Mouse (Mus musculus): Measurements from ENCODE around the gene Gm11084. TPM values are rescaled to one million over a fixed set of nuclear protein-coding genes. Genes with fewer than 3 reads are reported as not detected.
"Not testable (repeated sequence)": the region's sequence is repeated elsewhere in the genome, so short reads cannot be mapped to it uniquely, and the experiment has no call there.

The Gm11084 gene
- polyA plus RNA-seq, 1 experiment from 2014 or later: not detected

DNA sequence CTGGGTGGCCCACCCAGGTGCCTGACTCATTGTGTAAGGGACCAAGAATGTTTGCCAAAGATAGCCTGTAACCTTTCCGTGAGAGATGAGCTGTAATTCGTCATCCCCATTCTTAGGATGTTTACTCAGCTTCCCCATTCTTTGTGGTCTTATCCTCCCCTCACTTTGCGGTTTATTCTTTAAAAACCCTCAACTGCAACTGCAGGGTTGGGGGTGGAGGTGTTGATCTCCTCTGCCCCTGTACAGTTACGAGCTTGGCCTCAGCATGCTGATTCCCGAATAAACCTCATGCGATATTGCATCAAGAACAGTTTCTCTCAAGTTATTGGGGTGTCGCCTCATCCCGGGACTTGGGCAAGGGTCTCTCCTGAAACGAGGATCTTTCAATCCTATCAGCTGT, 2.4 kb upstream of the Gm11084 start:
- H3K4me1 ChIP-seq (replicated peaks); H3K36me3 ChIP-seq; H3K9ac ChIP-seq (replicated peaks); H3K27ac ChIP-seq; H3K9me3 ChIP-seq; H3K4me3 ChIP-seq (replicated peaks); ATAC-seq; H3K4me2 ChIP-seq (replicated peaks); H3K27me3 ChIP-seq: not testable (repeated sequence)
- 89% methylated on average over 9 of the region's 9 CpGs for WGBS

DNA sequence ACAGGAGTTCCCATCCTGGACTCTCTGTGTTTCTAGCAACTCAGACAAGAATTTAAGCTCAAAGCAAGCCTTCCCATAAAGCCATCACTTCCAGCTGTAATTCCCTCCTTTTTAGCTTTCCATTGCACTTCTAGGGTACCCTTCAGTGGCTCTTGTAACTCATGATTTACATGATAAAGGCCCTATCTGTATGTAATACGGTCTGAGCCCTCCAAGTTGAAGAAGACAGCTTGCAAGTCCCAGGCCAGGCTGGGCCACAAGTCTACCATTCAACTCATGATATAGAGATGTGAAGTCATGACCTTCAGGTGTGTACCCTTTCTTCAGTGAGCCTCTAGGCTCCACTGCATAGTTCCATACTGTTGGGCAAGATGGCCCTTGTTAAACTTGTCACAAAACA, 1.0 kb downstream of the Gm11084 start:
- Histone ChIP-seq H3K36me3 (no peaks in the 10 kb centered on the region), H3K27ac (no peak overlapping the region), H3K9me3 (peaks cover 5% of the 10 kb centered on the region; the same call in 1 of the 2 replicates), H3K9ac (replicated peaks) (no peak overlapping the region), H3K4me2 (replicated peaks) (no peak overlapping the region), H3K27me3 (no peaks in the 10 kb centered on the region), H3K4me3 (replicated peaks) (no peak overlapping the region), H3K4me1 (replicated peaks) (peaks cover 7% of the 10 kb centered on the region)
- 26% methylated on average over 1 of the region's 1 CpGs for WGBS
- no peak for ATAC-seq

DNA sequence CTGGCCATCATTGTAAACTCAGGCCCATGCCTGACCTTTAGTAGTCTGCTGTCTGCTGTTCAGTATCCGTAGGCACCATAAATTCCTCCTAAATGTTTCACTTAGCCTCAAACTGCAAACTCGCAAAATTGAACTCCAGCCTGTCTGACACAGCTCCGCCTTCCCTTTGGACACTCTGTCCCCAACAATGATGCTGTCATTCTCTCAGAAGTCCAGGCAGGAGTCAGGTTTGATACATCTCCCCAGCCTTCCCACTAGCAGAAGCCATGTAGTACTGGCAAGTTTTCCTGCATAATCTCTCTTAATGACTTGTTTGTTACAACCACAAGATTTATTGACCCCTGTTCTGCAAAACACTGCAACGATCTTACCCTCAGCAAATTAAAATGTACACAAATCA, 1.7 kb downstream of the Gm11084 start:
- Histone ChIP-seq H3K9me3 (peaks cover 5% of the 10 kb centered on the region; the same call in 1 of the 2 replicates), H3K36me3 (no peaks in the 10 kb centered on the region), H3K9ac (replicated peaks) (no peak overlapping the region), H3K4me2 (replicated peaks) (no peak overlapping the region), H3K4me1 (replicated peaks) (peaks cover 7% of the 10 kb centered on the region), H3K4me3 (replicated peaks) (no peak overlapping the region), H3K27ac (no peak overlapping the region), H3K27me3 (no peaks in the 10 kb centered on the region)
- ATAC-seq: no peak
- WGBS: 71% methylated on average over 4 of the region's 4 CpGs

DNA sequence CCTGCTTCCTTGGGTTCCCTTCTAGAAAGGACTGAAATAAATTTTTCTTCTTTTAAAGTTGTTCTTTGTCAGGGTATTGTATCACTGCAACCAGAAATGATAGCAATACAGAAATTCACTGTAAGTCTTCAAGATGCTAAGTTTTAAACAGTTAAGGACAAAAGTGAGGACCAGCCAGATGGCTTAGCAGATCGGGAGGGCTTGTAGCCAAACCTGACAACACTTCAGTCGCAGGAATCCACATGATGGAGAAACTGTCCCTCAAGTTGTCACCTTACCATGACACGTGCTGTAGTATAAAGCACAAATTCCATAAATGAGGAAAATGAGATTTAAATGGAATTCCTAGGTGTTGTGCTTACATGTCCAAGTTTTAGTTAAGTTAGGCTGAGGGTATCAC, 3.3 kb downstream of the Gm11084 start:
- ATAC-seq: no peak
- no peak overlapping the region for H3K27ac ChIP-seq
- 92% methylated on average over 3 of the region's 3 CpGs for WGBS

DNA sequence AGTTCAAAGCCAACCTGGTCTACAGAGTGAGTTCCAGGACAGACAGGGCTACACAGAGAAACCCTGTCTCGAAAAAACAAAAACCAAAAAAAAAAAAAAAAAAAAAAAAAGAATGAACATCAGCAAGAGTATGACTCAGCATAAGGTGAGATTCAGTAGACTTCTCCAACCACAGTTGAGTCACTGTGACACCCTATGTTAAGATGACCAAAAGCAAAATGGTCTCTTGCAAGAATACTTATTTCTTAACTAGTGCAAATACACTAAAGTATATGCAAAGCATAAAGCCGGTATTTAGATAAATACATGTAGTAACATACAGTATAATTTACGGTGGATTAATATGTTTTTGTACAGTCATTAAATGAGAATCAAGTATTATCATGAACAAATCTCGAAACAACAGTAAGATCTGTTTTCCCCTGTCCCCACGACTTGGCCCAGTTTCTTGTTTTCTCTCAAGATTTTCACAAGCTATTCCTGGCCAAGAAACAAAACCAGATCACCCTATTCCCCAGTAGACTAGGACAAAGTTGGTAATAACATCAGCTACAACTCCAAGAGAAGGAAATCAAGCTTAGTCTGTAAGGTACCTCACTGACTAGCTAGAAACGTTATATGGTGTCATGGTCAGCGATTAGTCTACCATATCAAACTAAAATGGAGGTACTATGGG, 4.3 kb downstream of the Gm11084 start:
- Histone ChIP-seq H3K27me3 (no peaks in the 10 kb centered on the region), H3K4me2 (replicated peaks) (no peak overlapping the region)

More for the DNA sequence above, 3.3 kb downstream of the Gm11084 start:
- H3K4me1 ChIP-seq (replicated peaks): peaks cover 8% of the 10 kb centered on the region
- no peak overlapping the region for H3K4me3 ChIP-seq (replicated peaks)
- no peaks in the 10 kb centered on the region for H3K27me3 ChIP-seq
- no peaks in the 10 kb centered on the region for H3K36me3 ChIP-seq
- H3K9me3 ChIP-seq: no peaks in the 10 kb centered on the region; the same call in 1 of the 2 replicates
- H3K4me2 ChIP-seq (replicated peaks): no peak overlapping the region
- no peak overlapping the region for H3K9ac ChIP-seq (replicated peaks)

DNA sequence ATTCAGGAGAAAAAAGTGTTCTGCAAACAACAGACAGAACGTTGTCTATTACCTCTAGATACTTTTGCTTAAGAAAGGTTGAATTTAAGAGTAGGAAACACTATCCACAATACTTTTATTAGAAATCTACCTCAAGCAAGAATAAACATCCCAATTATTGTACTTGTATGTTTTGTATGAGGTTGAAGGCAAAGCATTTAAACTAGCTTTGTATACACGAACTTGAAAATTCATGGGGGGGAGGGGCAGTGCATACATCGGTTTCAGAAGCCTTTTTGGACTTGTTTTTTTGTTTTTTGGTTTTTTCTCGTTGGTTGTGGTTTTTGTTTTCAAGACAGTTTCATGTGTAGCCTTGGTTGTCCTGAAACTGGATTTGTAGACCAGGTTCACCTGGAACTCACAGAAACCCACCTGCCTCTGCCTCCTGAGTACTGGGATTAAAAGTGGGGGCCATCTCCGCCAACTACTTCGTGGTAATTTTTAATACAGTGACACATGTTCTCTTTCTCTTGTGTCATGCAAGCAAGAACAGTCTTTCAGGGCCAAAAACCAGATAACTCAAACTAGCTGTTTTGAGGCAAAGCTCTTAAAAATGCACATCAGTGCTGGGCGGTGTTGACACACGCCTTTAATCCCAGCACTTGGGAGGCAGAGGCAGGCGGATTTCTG, 4.9 kb downstream of the Gm11084 start:
- Histone ChIP-seq H3K9ac (replicated peaks) (peak overlapping the region; percentile 100; the same call in 1 of the 2 replicates), H3K4me2 (replicated peaks) (peak overlapping the region; percentile 63), H3K9me3 (no peaks in the 10 kb centered on the region), H3K36me3 (no peaks in the 10 kb centered on the region), H3K27ac (peak overlapping the region; percentile 100), H3K4me1 (replicated peaks) (peaks cover 21% of the 10 kb centered on the region), H3K27me3 (no peaks in the 10 kb centered on the region), H3K4me3 (replicated peaks) (peak overlapping the region; percentile 99)
- ATAC-seq: no peak
- whole genome bisulfite sequencing: 78% methylated on average over 9 of the region's 9 CpGs

More for the DNA sequence above, 4.3 kb downstream of the Gm11084 start:
- H3K9me3 ChIP-seq: no peaks in the 10 kb centered on the region
- WGBS: 94% methylated on average over 7 of the region's 7 CpGs
- no peak overlapping the region for H3K4me3 ChIP-seq (replicated peaks)
- peaks cover 15% of the 10 kb centered on the region for H3K4me1 ChIP-seq (replicated peaks)
- no peaks in the 10 kb centered on the region for H3K36me3 ChIP-seq
- H3K27ac ChIP-seq: no peak overlapping the region
- ATAC-seq: no peak
- H3K9ac ChIP-seq (replicated peaks): no peak overlapping the region

DNA sequence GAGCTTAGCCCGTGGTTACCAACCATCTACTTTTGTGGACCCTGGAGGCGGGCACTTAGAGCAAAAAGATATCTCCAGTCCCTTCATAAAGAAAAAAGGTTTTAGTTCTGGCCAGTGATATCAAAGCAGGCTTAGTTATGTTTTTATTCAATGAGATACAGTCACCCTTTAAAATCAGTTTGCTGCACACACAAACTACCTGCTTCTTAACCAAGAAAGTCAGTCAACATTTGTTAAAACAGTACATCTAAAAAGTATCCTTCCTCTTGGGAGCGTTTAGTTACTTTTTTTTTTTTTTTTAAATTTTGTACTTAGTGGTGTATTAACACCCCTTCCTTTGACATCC, 5.5 kb downstream of the Gm11084 start:
- ATAC-seq: no peak
- H3K4me2 ChIP-seq (replicated peaks): peak overlapping the region; percentile 63
- peaks cover 26% of the 10 kb centered on the region for H3K4me1 ChIP-seq (replicated peaks)
- peak overlapping the region; percentile 99 for H3K4me3 ChIP-seq (replicated peaks)
- peak overlapping the region; percentile 100 for H3K9ac ChIP-seq (replicated peaks)
- H3K9me3 ChIP-seq: no peaks in the 10 kb centered on the region
- H3K27ac ChIP-seq: peak overlapping the region; percentile 100
- 0 out of 2 replicates have a peak, but pooled peaks cover under 1% of the 10 kb centered on the region for H3K36me3 ChIP-seq
- WGBS: 14% methylated on average over 3 of the region's 3 CpGs
- no peaks in the 10 kb centered on the region for H3K27me3 ChIP-seq

DNA sequence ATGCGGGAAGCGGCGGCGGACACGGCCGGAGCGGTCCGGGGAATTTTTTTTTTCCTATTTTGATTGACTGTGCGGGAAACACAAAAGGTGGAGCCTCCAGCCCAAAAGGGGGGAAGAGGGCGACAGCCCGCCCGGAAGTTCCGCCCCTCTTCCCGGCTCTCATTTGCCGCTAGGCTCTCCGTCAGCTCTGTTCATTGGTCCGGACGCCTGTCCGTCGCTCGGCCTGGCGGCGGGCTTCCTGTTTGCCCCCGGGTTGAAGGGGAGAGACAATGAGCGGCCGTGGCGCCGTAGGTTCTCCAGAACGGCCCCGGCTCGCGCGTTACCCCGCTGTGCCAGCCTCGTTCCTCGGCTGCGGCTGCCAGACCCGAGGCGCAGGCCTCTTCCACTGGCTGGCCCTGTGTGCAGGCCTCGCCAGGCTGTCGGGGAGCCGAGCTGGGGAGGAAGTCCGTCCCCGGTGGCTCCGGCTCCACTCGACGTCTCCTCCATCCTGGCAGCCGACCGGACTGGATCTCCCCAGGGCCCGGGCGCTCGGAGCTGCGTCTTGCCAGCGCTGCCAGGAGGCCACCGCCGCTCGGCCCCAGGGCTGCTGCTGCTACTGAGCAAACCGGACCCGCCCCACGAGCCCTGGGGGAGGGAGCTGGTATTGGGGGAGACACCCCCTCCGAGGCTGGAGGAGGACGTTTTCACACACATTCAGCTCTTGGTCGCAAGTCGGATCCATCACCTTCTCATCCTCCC, 6.0 kb downstream of the Gm11084 start, which contains the start of gene Sp3:
Gene Sp3 (minus strand): TSS at position 110 of the 738 bp plus-strand sequence.
- H3K36me3 ChIP-seq: 0 out of 2 replicates have a peak, but pooled peaks cover 5% of the 10 kb centered on the region
- ATAC-seq: peak; percentile 92
- H3K27me3 ChIP-seq: no peaks in the 10 kb centered on the region
- H3K4me3 ChIP-seq (replicated peaks): peak within 1 kb of the TSS; percentile 99
- WGBS: under 1% methylated on average over 62 of the region's 64 CpGs
- H3K9ac ChIP-seq (replicated peaks): peak within 1 kb of the TSS; percentile 100
- peak within 1 kb of the TSS; percentile 100 for H3K27ac ChIP-seq
- peaks cover 31% of the 10 kb centered on the region for H3K4me1 ChIP-seq (replicated peaks)
- H3K9me3 ChIP-seq: no peaks in the 10 kb centered on the region
- H3K4me2 ChIP-seq (replicated peaks): peak within 1 kb of the TSS; percentile 63

DNA sequence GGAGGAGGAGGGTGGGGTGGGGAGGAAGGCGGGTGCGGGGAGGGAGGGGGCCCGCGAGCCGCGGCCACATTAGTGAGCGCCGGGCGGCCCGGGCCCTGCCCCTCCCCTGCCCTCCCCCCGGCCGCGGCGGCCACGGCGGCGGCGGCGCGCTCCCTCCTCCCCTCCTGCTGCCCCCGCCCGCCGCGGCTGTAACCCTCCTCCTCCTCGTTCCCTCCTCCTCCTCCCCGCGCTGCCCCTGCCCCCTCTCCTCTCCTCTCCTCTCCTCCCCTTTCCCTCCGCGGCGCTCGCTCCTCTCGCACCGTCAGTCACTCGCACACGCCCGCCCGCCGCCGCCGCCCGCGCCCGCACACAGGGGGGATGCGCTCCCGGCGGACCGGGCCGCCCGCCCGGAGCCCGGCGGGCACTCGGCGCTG, 6.9 kb downstream of the Gm11084 start:
- 0 out of 2 replicates have a peak, but pooled peaks cover 5% of the 10 kb centered on the region for H3K36me3 ChIP-seq
- peak; percentile 62 for ATAC-seq
- H3K4me3 ChIP-seq (replicated peaks): peak overlapping the region; percentile 99
- H3K27me3 ChIP-seq: no peaks in the 10 kb centered on the region
- peak overlapping the region; percentile 63 for H3K4me2 ChIP-seq (replicated peaks)
- H3K9me3 ChIP-seq: no peaks in the 10 kb centered on the region
- peaks cover 34% of the 10 kb centered on the region for H3K4me1 ChIP-seq (replicated peaks)
- 2% methylated on average over 18 of the region's 54 CpGs for WGBS
- H3K27ac ChIP-seq: peak overlapping the region; percentile 100
- H3K9ac ChIP-seq (replicated peaks): peak overlapping the region; percentile 100

DNA sequence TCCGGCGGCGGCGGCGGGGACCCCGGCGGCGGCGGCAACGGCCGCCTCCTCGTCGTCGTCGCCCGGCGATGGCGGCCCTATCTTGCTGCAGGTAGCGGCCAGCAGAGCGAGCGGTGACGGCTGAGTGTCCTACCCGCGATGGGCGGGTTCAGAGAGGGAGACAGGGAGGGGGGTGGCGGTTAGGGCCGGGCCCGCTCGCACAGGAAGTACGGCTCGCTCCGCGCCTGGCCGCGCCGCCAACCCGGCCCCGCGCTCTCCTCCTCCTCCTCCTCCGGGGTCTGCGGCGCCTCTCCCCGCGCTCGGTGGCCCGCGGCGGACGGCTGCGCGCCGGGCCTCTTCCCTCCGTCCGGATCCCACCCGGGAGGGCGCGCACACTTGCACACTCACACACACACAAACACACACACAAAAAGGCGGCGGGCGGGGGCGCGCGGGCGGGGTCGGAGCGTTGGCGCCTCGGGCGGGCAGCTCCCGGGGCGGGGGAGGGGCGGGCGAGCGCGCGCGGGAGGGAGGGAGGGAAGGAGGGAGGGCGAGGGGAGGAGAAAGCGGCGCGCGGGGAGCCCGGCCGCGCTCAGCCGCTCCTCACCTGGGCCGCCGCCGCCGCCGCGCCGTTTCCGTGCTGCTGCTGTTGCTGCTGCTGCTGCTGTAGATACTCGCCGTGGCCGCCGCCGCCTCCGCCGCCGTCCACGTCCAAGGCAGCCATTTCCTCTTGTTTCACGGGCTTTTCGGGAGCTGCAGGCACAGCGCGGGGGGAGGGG, 7.4 kb downstream of the Gm11084 start:
- H3K4me1 ChIP-seq (replicated peaks): peaks cover 34% of the 10 kb centered on the region
- 0% methylated on average over 33 of the region's 107 CpGs for WGBS
- ATAC-seq: peak; percentile 85
- H3K4me2 ChIP-seq (replicated peaks): peak overlapping the region; percentile 63
- H3K27me3 ChIP-seq: no peaks in the 10 kb centered on the region
- peak overlapping the region; percentile 100 for H3K9ac ChIP-seq (replicated peaks)
- H3K27ac ChIP-seq: peak overlapping the region; percentile 100
- 0 out of 2 replicates have a peak, but pooled peaks cover 5% of the 10 kb centered on the region for H3K36me3 ChIP-seq
- H3K9me3 ChIP-seq: no peaks in the 10 kb centered on the region
- peak overlapping the region; percentile 99 for H3K4me3 ChIP-seq (replicated peaks)

DNA sequence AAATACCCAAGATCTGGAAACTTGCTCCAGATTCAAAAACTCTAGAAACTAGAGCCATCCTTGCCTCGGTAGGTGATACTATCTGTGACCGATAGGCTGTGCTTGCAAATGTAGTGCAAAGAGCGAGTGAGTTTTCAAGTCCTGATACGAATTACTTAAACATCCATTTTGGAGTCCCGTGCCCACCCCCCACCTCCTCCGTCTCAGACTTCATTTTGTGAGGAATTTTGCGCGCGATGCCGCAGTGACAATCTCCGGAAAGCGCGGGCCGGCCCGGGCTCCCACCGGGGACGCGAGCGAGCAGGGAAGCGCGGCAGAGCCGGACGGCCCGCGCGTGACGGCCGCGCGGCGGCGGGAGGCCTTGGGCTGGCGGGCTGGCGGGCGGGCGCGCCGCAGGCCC, 8.0 kb downstream of the Gm11084 start:
- under 1% methylated on average over 37 of the region's 38 CpGs for WGBS
- H3K4me3 ChIP-seq (replicated peaks): peak overlapping the region; percentile 99
- no peaks in the 10 kb centered on the region for H3K27me3 ChIP-seq
- peak overlapping the region; percentile 100 for H3K27ac ChIP-seq
- H3K4me1 ChIP-seq (replicated peaks): peaks cover 40% of the 10 kb centered on the region
- no peak; the same call in 1 of the 2 replicates for ATAC-seq
- no peaks in the 10 kb centered on the region for H3K9me3 ChIP-seq
- H3K9ac ChIP-seq (replicated peaks): peak overlapping the region; percentile 100
- H3K36me3 ChIP-seq: 0 out of 2 replicates have a peak, but pooled peaks cover 5% of the 10 kb centered on the region
- peak overlapping the region; percentile 63 for H3K4me2 ChIP-seq (replicated peaks)
